Mouse (Mus musculus): ENCODE measurements at regions not wholly inside any gene's neighbourhood (a gene's known extent, or its start where the extent isn't known, plus 50 kb on each side); places are given as distances from the start of the nearest gene placed in this dataset.

DNA sequence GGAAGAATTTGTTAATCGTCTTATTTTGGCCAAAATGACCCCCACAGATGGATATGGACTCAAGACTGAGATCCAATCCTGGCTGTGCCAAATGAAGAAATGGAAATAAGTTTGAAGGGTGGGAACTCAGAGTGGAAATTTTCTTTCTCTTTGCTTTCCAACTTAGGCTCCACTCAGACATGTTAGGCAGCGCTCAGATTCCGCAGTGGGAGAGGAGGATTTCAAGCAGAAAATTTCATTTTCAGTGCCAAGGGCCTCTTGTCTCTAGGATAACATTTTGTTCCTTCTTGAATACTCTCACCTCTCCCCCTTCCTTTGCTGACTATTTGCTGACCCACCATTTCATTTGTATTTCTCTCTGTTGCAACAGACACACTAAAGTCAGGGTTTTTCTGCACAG, 114.2 kb upstream of the Gas1 start:
- ATAC-seq (replicated peaks in 1 of 2; ENCODE audit: insufficient read depth in 1 of 2, low FRiP score in 2 of 2, low TSS enrichment in 1 of 2, low read depth in 1 of 2, poor library complexity in 2 of 2, severe bottlenecking in 2 of 2), result no peak

- ATAC-seq (replicated peaks in 1 of 2; ENCODE audit: insufficient read depth in 1 of 2, low FRiP score in 2 of 2, low TSS enrichment in 1 of 2, low read depth in 1 of 2, poor library complexity in 2 of 2, severe bottlenecking in 2 of 2), result no peak; a peak in 1 of 4 replicates
Measured at GRCm38 (mm10) chr13:60296201-60296895, 119.2 kb upstream of the Gas1 start.

DNA sequence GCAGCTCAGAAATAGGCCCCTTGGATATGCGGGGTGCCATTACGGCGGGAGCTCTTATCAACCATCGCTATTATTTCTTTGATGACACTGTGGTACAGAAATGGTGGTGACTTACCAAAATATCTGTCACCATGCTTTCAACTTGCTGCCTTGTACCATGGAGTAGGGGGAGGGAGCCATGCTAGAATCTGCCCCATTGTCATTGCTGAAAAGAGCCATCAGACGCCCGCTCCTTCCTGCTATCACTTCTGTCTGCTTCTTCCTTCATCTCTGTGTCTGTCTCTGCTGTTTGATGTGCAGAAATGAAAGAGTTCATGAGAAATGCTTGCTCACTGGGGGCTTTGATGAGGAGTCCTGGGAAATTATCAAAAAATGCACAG, 119.7 kb upstream of the Gas1 start:
- no peak for ATAC-seq (replicated peaks in 1 of 2; ENCODE audit: insufficient read depth in 1 of 2, low FRiP score in 2 of 2, low TSS enrichment in 1 of 2, low read depth in 1 of 2, poor library complexity in 2 of 2, severe bottlenecking in 2 of 2)

DNA sequence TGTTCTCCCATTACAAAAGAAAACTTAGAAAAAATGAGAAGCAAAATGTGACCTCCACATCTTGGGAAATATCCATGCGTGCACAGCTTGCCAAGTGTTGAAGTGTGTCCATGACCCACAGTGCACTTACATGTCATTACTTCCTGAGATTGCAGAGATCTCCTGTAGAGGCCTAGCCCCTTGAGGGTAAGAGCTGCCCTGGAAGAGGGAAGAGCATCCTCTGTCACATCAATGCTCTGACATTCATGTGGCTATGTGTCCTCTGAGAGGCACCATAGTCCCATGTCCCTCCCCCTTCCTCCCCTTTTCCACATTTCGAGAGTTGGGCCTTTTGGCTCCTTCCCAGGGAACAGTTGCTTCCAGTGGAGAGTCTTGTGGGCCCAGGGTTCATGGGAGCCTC, 121.4 kb upstream of the Gas1 start:
- no peak for ATAC-seq (replicated peaks in 1 of 2; ENCODE audit: insufficient read depth in 1 of 2, low FRiP score in 2 of 2, low TSS enrichment in 1 of 2, low read depth in 1 of 2, poor library complexity in 2 of 2, severe bottlenecking in 2 of 2)

- no peak for ATAC-seq (replicated peaks in 1 of 2; ENCODE audit: insufficient read depth in 1 of 2, low FRiP score in 2 of 2, low TSS enrichment in 1 of 2, low read depth in 1 of 2, poor library complexity in 2 of 2, severe bottlenecking in 2 of 2)
Measured at GRCm38 (mm10) chr13:60299076-60299475, 121.9 kb upstream of the Gas1 start.

DNA sequence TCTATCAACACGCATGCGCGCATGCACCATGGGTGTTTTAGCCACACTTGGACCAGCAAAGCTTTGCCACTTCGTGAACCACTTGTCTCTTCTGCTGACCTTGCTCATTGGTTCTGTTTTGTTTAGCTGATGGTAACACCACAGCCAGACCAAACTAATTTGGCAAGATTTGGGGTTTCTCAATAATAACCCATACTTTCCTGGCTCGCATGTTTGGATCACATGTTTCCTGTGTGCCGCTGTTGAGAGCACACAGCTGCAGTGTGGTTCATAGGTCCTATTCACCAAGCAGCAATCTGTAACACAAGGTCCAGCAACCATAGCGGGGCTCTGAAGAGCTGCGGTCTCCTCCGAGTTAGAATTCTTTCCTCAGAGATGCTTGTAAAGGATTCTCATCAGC, 126.4 kb upstream of the Gas1 start:
- no peak for ATAC-seq (replicated peaks in 1 of 2; ENCODE audit: insufficient read depth in 1 of 2, low FRiP score in 2 of 2, low TSS enrichment in 1 of 2, low read depth in 1 of 2, poor library complexity in 2 of 2, severe bottlenecking in 2 of 2)

DNA sequence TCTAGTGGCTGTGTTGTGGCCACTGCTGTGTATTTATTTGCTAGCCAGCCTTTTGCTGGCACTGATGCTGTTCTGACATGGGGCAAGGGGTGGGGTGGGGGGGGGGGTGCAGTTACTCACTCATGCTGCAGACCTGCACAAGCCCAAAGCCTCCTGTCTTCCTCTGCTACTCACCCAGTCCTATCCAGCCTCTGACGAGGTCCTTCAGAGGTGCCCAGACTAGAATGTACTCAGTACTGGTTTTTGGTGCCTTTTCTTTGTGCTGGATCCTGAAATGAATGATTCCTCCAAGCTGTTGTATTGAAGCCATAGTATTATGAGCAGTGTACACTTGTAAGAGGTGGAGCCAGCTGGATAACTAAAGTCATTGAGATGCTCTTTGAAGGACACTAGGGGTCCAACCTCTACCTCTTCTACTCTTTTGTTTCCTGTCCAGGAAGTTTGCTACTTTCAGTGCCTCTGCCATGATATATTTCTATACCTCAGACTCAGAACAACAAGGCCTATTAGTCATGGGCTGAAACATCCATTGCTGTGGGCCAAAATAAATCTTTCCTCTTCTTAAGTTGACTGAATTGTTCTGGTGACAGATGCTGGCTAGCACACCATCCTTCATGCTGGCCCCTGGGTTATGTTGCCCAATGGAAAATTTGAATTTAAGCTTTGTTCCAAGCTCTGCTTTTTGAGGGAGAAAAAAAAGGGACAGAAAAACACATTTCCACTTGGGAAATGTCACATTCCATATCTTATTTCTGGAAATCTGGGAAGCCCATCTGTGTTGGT, 128.1 kb upstream of the Gas1 start:
- ATAC-seq (replicated peaks in 1 of 2; ENCODE audit: insufficient read depth in 1 of 2, low FRiP score in 2 of 2, low TSS enrichment in 1 of 2, low read depth in 1 of 2, poor library complexity in 2 of 2, severe bottlenecking in 2 of 2), result no peak

GRCm38 (mm10) chr13:60308062-60308801, 131.1 kb upstream of the Gas1 start:
- ATAC-seq (replicated peaks in 1 of 2; ENCODE audit: insufficient read depth in 1 of 2, low FRiP score in 2 of 2, low TSS enrichment in 1 of 2, low read depth in 1 of 2, poor library complexity in 2 of 2, severe bottlenecking in 2 of 2), result no peak

GRCm38 (mm10) chr13:60309482-60309881, 132.3 kb upstream of the Gas1 start:
- no peak for ATAC-seq (replicated peaks in 1 of 2; ENCODE audit: insufficient read depth in 1 of 2, low FRiP score in 2 of 2, low TSS enrichment in 1 of 2, low read depth in 1 of 2, poor library complexity in 2 of 2, severe bottlenecking in 2 of 2)

DNA sequence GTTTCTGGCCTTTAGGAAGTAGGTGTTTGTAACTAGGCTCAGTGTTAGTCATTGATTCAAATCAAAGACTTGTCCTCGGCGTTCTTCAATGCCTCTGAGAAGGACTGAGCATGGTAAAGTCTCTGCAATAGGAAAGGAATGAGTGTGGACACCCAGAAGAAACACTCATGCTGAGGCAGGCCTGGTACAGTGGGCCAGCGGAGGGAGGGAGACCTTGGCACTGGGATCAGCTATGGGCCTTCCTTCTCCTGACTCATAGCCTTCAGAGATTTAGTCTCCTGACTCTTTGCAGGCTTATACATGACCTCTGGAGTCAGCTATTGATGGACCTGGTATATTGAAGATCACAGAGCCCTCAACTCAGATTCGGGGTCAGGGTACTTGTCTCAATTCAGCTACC, 132.8 kb upstream of the Gas1 start:
- no peak for ATAC-seq (replicated peaks in 1 of 2; ENCODE audit: insufficient read depth in 1 of 2, low FRiP score in 2 of 2, low TSS enrichment in 1 of 2, low read depth in 1 of 2, poor library complexity in 2 of 2, severe bottlenecking in 2 of 2)

DNA sequence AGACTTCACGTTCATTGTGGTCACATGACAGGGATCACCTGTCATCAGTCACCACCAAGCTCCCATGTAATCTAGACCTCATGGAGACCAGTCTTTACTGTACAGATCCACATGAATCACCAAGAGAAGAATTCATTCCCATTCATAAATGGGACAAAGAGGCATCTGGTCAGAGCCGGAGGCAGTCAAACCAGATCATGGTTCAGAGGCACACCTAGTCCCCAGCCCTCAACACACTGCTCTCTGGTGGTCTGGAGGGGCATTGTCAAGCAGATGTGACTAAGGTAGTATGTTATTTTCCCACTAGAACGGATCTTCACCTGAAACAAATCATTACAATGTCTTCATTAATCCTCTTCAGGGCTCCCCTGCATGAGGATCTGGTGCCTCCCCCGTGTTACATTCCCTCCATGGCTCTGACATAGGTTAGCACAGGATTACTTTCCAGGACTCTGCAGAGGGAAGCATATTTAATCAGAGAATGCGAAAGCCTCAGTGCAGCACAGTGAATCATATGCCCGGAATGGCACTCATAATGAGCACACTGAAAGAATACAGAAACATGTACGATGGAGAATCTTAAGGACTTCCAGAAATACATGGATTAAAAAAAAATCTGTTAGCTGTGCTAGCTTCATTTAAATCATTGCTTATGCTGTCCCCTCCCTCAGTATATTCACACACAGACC, 135.4 kb upstream of the Gas1 start:
- no peak for ATAC-seq (replicated peaks in 1 of 2; ENCODE audit: insufficient read depth in 1 of 2, low FRiP score in 2 of 2, low TSS enrichment in 1 of 2, low read depth in 1 of 2, poor library complexity in 2 of 2, severe bottlenecking in 2 of 2)

GRCm38 (mm10) chr13:60318436-60319020, 141.4 kb upstream of the Gas1 start:
- ATAC-seq (replicated peaks in 1 of 2; ENCODE audit: insufficient read depth in 1 of 2, low FRiP score in 2 of 2, low TSS enrichment in 1 of 2, low read depth in 1 of 2, poor library complexity in 2 of 2, severe bottlenecking in 2 of 2), result no peak

DNA sequence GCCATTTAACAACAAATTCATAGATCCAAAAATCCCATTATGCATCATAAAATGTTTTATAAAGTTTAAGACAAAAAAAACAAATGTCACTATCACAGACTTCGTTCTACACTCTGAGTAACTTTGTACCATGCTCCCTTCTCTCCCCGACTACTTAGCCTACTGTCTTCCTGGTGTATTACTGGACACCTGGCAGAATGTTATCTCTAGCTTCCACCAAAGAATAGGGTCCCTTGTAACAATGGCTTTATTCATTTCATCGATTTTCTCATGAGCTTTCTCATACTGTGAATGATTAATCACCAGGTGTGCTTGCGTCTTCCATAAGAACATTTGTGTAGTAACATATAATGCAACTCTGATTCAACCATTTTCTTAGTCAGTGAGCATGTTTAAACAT, 142.1 kb upstream of the Gas1 start:
- no peak for ATAC-seq (replicated peaks in 1 of 2; ENCODE audit: insufficient read depth in 1 of 2, low FRiP score in 2 of 2, low TSS enrichment in 1 of 2, low read depth in 1 of 2, poor library complexity in 2 of 2, severe bottlenecking in 2 of 2)

DNA sequence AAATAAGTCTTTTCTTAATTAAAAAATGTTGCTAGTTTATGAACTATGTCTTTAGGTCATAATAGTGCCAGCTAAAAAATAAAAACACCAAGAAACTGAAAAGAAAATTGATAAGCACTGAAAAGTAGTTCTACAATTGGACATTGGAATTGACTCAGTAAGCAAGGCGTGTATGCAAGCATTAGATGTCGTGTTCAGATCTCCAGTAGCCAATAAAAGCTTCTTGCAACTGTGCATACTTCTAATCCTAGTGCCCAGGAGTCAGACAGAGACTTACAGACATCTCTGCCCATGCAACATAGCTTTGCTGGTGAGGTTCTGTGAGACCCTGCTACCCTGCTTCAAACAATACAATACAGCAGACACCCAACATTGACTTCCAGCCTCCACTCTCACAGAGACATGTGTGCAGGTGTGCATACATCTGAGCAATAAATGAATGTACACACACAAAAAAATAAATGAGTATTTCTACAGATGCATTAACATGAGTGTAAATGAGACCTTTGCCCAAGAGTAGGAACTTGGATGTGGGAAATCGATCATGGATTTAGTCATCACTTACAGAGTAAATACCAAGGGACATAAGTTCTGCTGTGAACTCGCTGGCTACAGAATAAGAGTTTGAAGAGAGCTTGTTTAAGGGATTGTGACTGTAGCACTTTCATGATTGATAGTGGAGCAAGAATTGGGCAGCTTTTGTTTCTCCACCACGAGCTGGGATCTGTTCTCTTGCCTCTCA, 142.9 kb upstream of the Gas1 start:
- ATAC-seq (replicated peaks in 1 of 2; ENCODE audit: insufficient read depth in 1 of 2, low FRiP score in 2 of 2, low TSS enrichment in 1 of 2, low read depth in 1 of 2, poor library complexity in 2 of 2, severe bottlenecking in 2 of 2), result no peak

DNA sequence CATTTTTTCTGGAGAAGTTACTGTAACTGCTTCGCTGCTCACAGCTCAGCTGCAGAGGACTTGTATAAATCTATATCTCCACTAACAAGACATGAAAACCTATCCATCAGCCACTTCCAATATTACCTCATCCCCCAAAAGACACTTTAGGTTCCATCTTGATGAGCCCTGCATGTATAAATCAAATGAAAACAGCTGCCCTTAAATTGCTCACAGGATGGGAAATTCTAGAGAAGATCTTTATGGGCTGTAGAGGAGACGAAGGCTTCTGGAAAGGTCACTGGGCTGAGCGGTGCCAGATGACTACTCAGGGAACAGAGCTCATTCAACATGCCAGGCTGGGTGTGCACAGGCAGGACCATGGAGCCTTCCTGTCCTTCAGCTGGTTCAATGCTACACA, 145.4 kb upstream of the Gas1 start:
- no peak for ATAC-seq (replicated peaks in 1 of 2; ENCODE audit: insufficient read depth in 1 of 2, low FRiP score in 2 of 2, low TSS enrichment in 1 of 2, low read depth in 1 of 2, poor library complexity in 2 of 2, severe bottlenecking in 2 of 2)

DNA sequence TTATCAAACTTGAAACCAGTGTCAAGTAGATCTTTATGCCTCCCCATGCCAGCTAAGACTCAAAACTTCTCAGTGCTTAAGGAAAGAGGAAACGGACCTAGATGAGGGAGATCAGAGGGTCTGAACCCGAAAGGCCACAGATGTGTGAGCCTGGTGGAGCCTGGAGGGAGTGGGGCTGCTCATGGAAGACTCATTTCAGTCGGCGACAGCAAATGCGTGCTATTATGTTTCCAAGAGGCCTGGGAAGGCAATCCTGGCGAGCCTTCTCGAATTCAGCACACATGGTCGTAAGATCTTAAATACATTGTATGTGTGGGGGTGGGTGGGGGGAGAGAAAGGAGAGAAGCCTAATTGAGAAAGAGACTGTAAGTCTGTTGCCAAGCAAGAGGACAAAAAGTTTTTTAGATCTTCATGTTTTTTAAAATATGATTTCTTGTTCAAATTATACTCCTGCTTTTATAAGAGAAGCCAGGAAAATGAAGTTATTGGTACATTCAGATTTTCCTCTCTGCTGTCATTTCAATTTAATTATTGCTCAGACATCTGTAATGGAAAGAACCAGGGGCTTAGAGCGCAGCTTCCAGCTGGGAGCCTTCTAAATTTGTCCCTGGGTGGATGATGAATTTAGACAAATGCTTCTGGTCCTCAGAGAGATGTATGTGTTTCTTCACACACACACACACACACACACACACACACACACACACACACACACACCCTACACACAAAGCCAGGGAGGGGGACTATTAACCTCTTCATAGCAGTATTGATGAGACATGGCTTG, 153.5 kb upstream of the Gas1 start:
- no peak for ATAC-seq (replicated peaks in 1 of 2; ENCODE audit: insufficient read depth in 1 of 2, low FRiP score in 2 of 2, low TSS enrichment in 1 of 2, low read depth in 1 of 2, poor library complexity in 2 of 2, severe bottlenecking in 2 of 2)

Data from hematopoietic stem cell, adult 5-6 weeks (primary cell).